Mouse (Mus musculus): Measurements from ENCODE around the gene Got1. TPM values are rescaled to one million over a fixed set of nuclear protein-coding genes. Genes with fewer than 3 reads are reported as not detected.
A peak's percentile ranks its signal among the peaks of the same experiment; 100 is the strongest.

The Got1 gene
- polyA plus RNA-seq, 1 experiment: 528 TPM

DNA sequence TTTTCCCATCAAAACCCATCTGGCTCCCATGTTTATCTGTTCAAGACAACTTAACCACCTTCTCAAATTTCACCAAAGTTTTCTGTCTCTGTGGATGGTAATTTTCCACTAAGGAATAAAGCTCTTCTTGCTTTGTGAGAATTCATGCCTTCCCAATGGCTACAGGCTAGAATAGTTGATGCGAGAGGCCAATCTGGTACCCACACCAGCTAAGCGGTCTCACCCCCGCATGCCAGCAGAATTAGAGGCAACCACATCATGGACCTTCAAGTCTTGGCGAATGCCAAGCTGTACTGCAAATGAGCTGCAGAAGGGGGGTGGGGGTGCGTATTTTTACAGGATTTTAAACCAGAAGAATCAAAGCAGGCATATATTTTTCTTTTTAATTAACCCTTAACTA lies 47.0 kb downstream of the Got1 start:
- H3K4me3 ChIP-seq (replicated peaks; ENCODE audit: insufficient read depth, low read depth, low read length): no peak overlapping the region
- no peaks in the 10 kb centered on the region for H3K27me3 ChIP-seq (ENCODE audit: control insufficient read depth, insufficient read depth, low read length)
- no peak for DNase-seq
- H3K27ac ChIP-seq (ENCODE audit: insufficient read depth, low read length): no peak overlapping the region
- 83% methylated on average over 5 of the region's 5 CpGs for WGBS
- TF ChIP-seq CTCF (IDR thresholded peaks at IDR 0.05; ENCODE audit: borderline replicate concordance, insufficient read depth, low read depth, low read length): no peak
- TF ChIP-seq POLR2A (IDR thresholded peaks at IDR 0.05; ENCODE audit: borderline replicate concordance, insufficient read depth, low read length): no peak
- peaks cover 13% of the 10 kb centered on the region for H3K4me1 ChIP-seq (ENCODE audit: control insufficient read depth, insufficient read depth, low read length)

DNA sequence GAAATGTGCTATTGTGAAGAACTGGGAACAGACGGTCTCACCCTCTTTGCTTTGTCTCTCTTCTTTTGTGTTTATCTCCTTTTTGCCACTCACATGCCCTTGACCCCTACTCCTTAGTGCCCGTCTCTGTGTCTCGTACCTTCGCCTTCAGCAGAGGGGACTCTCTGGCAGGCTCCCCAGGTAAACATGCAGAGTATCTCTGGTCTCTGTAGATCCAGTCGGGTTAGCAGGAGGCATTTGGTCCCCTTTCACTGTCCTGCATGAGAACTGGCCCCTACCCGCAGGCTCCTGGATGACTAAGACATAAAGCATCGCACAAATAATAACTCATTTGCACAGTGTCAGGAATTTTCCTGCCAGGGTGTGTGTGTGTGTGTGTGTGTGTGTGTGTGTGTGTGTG lies 48.3 kb downstream of the Got1 start:
- H3K27ac ChIP-seq (ENCODE audit: insufficient read depth, low read length): peak overlapping the region; percentile 40
- WGBS: 50% methylated on average over 7 of the region's 7 CpGs

DNA sequence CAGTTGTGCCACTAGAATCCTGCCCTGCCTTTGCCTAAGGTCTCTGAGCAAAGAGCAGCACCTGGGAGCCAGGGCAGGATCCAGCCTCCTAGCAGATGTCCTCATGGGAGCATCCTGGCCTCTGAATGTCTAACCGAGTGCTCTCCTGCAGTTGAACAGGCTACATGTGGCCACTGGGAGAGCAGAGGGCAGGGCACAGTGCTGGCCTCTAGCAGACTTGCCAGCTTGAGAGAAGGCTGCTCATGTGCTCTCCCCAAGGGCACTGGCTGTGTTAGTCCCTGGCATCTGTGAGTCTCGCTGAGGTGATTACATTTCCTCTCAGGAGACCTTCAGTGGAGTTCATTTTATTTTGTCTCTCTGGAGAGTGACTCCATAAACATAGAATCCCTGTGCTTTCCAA lies 48.8 kb downstream of the Got1 start:
- Histone ChIP-seq H3K27me3 (ENCODE audit: control insufficient read depth, insufficient read depth, low read length) (no peaks in the 10 kb centered on the region), H3K27ac (ENCODE audit: insufficient read depth, low read length) (0 out of 2 replicates have a peak overlapping the region, but pooled peaks have one; percentile 40), H3K4me3 (replicated peaks; ENCODE audit: insufficient read depth, low read depth, low read length) (no peak overlapping the region), H3K4me1 (ENCODE audit: control insufficient read depth, insufficient read depth, low read length) (peaks cover 28% of the 10 kb centered on the region)
- 6% methylated on average over 2 of the region's 2 CpGs for WGBS
- DNase-seq: peak; percentile 55 to 64
- TF ChIP-seq POLR2A (IDR thresholded peaks at IDR 0.05; ENCODE audit: borderline replicate concordance, insufficient read depth, low read length) (no peak), CTCF (IDR thresholded peaks at IDR 0.05; ENCODE audit: borderline replicate concordance, insufficient read depth, low read depth, low read length) (no peak)

More for the DNA sequence above, 48.3 kb downstream of the Got1 start:
- no peak for DNase-seq
- Histone ChIP-seq H3K4me3 (replicated peaks; ENCODE audit: insufficient read depth, low read depth, low read length) (no peak overlapping the region), H3K27me3 (ENCODE audit: control insufficient read depth, insufficient read depth, low read length) (no peaks in the 10 kb centered on the region), H3K4me1 (ENCODE audit: control insufficient read depth, insufficient read depth, low read length) (peaks cover 26% of the 10 kb centered on the region)
- TF ChIP-seq POLR2A (IDR thresholded peaks at IDR 0.05; ENCODE audit: borderline replicate concordance, insufficient read depth, low read length) (no peak), CTCF (IDR thresholded peaks at IDR 0.05; ENCODE audit: borderline replicate concordance, insufficient read depth, low read depth, low read length) (no peak)

DNA sequence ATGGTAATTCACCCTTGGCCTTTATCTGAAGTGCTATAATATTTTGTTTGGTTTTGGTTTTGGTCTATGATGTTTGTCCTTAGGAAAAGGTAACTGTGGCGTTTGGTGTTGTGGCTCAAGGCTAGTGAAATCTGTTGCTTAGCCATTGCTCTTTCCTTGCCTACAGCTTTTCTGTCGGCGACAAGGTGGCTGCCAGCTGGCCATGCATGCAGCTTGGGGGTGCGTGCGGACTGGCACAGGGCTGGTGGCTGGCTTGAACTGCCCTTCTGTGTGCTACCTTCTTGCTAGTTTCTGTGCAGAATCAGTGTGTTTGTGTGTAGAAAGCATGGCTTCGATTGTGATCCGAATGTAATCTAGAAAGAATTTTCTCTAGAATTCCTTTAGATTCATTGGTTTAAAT lies 51.6 kb downstream of the Got1 start:
- TF ChIP-seq CTCF (IDR thresholded peaks at IDR 0.05; ENCODE audit: borderline replicate concordance, insufficient read depth, low read depth, low read length): no peak
- WGBS: 16% methylated on average over 7 of the region's 7 CpGs

DNA sequence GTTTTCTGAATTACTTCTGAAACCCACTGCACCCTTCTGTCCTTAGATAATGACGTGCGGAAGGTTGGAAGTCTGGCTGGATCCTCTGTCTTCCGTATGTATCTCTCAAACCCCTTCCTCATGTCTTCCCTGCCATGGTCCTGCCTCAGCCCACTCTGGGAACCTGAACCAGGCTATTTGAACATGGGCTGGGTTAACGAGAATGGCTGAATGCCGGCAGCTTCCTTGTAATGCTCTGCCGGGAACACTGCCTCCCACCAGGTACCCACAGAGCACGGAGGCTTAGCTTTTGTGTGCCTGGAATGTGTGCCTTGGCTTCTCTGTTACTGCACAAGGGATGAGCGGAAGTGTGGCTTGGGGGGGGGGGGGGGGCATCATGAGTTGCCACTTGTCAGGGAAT lies 52.1 kb downstream of the Got1 start:
- no peak overlapping the region for H3K4me3 ChIP-seq (replicated peaks; ENCODE audit: insufficient read depth, low read depth, low read length)
- TF ChIP-seq POLR2A (IDR thresholded peaks at IDR 0.05; ENCODE audit: borderline replicate concordance, insufficient read depth, low read length): no peak
- TF ChIP-seq CTCF (IDR thresholded peaks at IDR 0.05; ENCODE audit: borderline replicate concordance, insufficient read depth, low read depth, low read length): no peak
- H3K27me3 ChIP-seq (ENCODE audit: control insufficient read depth, insufficient read depth, low read length): no peaks in the 10 kb centered on the region
- peaks cover 52% of the 10 kb centered on the region for H3K4me1 ChIP-seq (ENCODE audit: control insufficient read depth, insufficient read depth, low read length)
- WGBS: 40% methylated on average over 8 of the region's 8 CpGs
- peak overlapping the region; percentile 62 for H3K27ac ChIP-seq (ENCODE audit: insufficient read depth, low read length)
- DNase-seq: no peak

More for the DNA sequence above, 51.6 kb downstream of the Got1 start:
- DNase-seq: peak; percentile 80 to 91
- Histone ChIP-seq H3K27me3 (ENCODE audit: control insufficient read depth, insufficient read depth, low read length) (no peaks in the 10 kb centered on the region), H3K27ac (ENCODE audit: insufficient read depth, low read length) (no peak overlapping the region), H3K4me3 (replicated peaks; ENCODE audit: insufficient read depth, low read depth, low read length) (no peak overlapping the region), H3K4me1 (ENCODE audit: control insufficient read depth, insufficient read depth, low read length) (peaks cover 49% of the 10 kb centered on the region)

- WGBS: 74% methylated on average over 7 of the region's 7 CpGs
- TF ChIP-seq CTCF (IDR thresholded peaks at IDR 0.05; ENCODE audit: borderline replicate concordance, insufficient read depth, low read depth, low read length): no peak
- no peak for TF ChIP-seq POLR2A (IDR thresholded peaks at IDR 0.05; ENCODE audit: borderline replicate concordance, insufficient read depth, low read length)
- DNase-seq: no peak
- Histone ChIP-seq H3K27ac (ENCODE audit: insufficient read depth, low read length) (no peak overlapping the region), H3K4me1 (ENCODE audit: control insufficient read depth, insufficient read depth, low read length) (peaks cover 65% of the 10 kb centered on the region), H3K4me3 (replicated peaks; ENCODE audit: insufficient read depth, low read depth, low read length) (no peak overlapping the region), H3K27me3 (ENCODE audit: control insufficient read depth, insufficient read depth, low read length) (no peaks in the 10 kb centered on the region)
These were observed 55.1 kb downstream of the Got1 start for GRCm38 (mm10) chr19:43469333-43469732.

DNA sequence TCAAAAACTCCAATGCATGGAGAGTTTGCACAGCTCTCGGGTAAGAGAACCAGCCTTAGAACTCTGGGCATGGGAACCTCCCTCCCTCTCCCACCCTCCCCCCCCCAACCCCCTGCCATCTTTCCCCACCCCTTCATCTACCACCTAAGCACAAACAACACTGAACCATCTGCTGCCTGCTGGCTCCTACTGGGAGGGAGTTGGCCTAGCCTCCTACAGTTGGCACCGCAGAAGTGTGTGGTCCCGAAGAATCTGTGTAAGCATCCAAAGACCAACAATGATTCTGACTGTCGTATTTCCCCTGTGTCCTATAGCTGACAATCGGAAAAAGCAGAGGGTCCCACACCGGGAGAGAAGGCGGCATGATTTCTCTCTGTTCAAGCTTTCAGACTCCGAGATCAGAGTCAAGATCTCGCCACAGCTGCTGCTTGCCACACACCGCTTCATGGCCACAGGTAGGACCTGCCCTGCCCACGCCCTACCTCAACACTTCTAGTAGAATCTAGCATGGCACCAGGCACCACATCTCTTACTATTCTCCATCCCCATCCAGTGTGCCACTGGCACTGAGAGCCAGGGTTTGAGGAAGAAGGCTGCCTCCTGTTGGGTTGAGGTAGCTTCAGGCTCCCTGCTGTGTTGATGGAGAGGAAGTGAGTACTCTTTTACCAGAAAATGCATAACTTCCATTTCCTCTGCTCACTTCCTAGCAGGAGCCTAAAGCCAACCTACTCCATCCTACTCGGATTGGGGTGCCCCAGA lies 56.3 kb downstream of the Got1 start:
- peak overlapping the region; percentile 76; the same call in 1 of the 2 replicates for H3K27ac ChIP-seq (ENCODE audit: insufficient read depth, low read length)
- H3K4me3 ChIP-seq (replicated peaks; ENCODE audit: insufficient read depth, low read depth, low read length): peak overlapping the region; percentile 27
- no peak for TF ChIP-seq CTCF (IDR thresholded peaks at IDR 0.05; ENCODE audit: borderline replicate concordance, insufficient read depth, low read depth, low read length)
- TF ChIP-seq POLR2A (IDR thresholded peaks at IDR 0.05; ENCODE audit: borderline replicate concordance, insufficient read depth, low read length): no peak
- WGBS: 22% methylated on average over 12 of the region's 12 CpGs
- no peaks in the 10 kb centered on the region for H3K27me3 ChIP-seq (ENCODE audit: control insufficient read depth, insufficient read depth, low read length)
- DNase-seq: peak; percentile 86 to 90
- peaks cover 74% of the 10 kb centered on the region for H3K4me1 ChIP-seq (ENCODE audit: control insufficient read depth, insufficient read depth, low read length)

DNA sequence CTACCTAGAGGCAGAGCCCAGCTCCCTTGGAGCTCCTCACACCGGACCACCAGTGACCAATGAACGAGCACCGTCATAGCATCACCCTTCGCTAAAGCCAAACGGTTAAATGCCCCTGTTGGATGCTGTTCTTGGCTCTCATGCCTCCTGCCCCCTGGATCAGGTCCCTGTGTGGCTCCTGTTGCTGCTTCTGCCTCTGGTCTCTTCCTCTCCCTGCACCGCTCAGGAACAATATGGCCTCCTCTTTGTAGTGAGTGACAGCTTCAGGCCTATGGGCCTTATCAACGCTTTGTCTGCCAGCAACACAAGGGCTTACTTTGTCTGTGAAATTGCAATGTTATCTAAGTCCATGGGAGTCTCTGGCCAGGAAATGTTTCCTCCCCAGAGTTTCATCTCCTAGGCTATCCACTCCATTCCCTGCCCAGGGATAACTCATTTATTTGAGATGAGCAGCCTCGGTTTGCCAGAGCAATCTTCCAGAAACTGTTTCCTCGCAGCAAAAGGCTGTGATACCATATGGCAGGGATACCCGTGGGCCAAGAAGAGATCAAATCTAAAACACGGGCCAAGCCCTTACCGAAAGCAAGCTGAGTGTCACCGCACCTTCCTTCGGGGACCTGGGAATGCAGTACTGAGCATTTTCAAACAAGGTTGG lies 58.7 kb downstream of the Got1 start:
- 21% methylated on average over 14 of the region's 14 CpGs for WGBS

More for the DNA sequence above, 58.7 kb downstream of the Got1 start:
- peaks cover 57% of the 10 kb centered on the region for H3K4me1 ChIP-seq (ENCODE audit: control insufficient read depth, insufficient read depth, low read length)
- TF ChIP-seq CTCF (IDR thresholded peaks at IDR 0.05; ENCODE audit: borderline replicate concordance, insufficient read depth, low read depth, low read length) (no peak), POLR2A (IDR thresholded peaks at IDR 0.05; ENCODE audit: borderline replicate concordance, insufficient read depth, low read length) (0 out of 2 replicates have a peak, but pooled peaks have one; percentile 8)
- peak; percentile 85 to 96 for DNase-seq
- H3K4me3 ChIP-seq (replicated peaks; ENCODE audit: insufficient read depth, low read depth, low read length): no peak overlapping the region
- peak overlapping the region; percentile 83 for H3K27ac ChIP-seq (ENCODE audit: insufficient read depth, low read length)
- no peaks in the 10 kb centered on the region for H3K27me3 ChIP-seq (ENCODE audit: control insufficient read depth, insufficient read depth, low read length)

Measured in cerebellum, adult 2 months (tissue).